Mouse (Mus musculus) limb, embryonic 14.5 days (tissue): ENCODE data around the gene Tmppe. TPM values are rescaled to one million over a fixed set of nuclear protein-coding genes. Genes with fewer than 3 reads are reported as not detected.
"Not testable (repeated sequence)": the region's sequence is repeated elsewhere in the genome, so short reads cannot be mapped to it uniquely, and the experiment has no call there.

Source experiments
- ATAC-seq: fragments of 200-750 bp; cut with Nextera tagmentation; 2 replicates; pipeline ENCODE4 v1.8.0; 2017; ENCODE audit warnings: low read depth, moderate number of reproducible peaks, moderate TSS enrichment; ENCODE audit not compliant: low FRiP score
- DNase-seq: peaks from one replicate; pipeline ENCODE4 v3.0.0-alpha.2; 2015; ENCODE audit warnings: low spot score
- H3K27ac ChIP-seq: fragments of 300-500 bp; sonication (generic); replicated peaks from 2 replicates; pipeline ENCODE4 v1.5.1; 2014; ENCODE audit warnings: low read depth, mild to moderate bottlenecking, low read length, moderate library complexity, mixed read lengths
- H3K27me3 ChIP-seq: fragments of 300-500 bp; sonication (generic); 2 replicates; pipeline ENCODE4 v1.6.1; 2014; ENCODE audit warnings: low read length, mixed read lengths; ENCODE audit not compliant: control insufficient read depth, insufficient read depth
- H3K36me3 ChIP-seq: fragments of 300-500 bp; sonication (generic); 2 replicates; pipeline ENCODE4 v1.6.1; 2014; ENCODE audit warnings: mild to moderate bottlenecking, low read length, moderate library complexity, mixed read lengths; ENCODE audit not compliant: control insufficient read depth, insufficient read depth
- H3K4me1 ChIP-seq: fragments of 300-500 bp; sonication (generic); 2 replicates; pipeline ENCODE4 v1.6.1; 2014; ENCODE audit warnings: antibody characterized with exemption, low read length, mixed read lengths; ENCODE audit not compliant: control insufficient read depth, insufficient read depth
- H3K4me2 ChIP-seq: fragments of 300-500 bp; sonication (generic); replicated peaks from 2 replicates; pipeline ENCODE4 v1.6.1; 2014; ENCODE audit warnings: low read depth, mild to moderate bottlenecking, low read length, moderate library complexity; ENCODE audit not compliant: severe bottlenecking
- H3K4me3 ChIP-seq: fragments of 300-500 bp; sonication (generic); replicated peaks from 2 replicates; pipeline ENCODE4 v1.5.1; 2014; ENCODE audit warnings: low read length
- H3K9ac ChIP-seq: fragments of 300-500 bp; sonication (generic); 2 replicates; pipeline ENCODE4 v1.6.1; 2014; ENCODE audit warnings: mild to moderate bottlenecking, low read depth, low read length, moderate library complexity; ENCODE audit not compliant: severe bottlenecking
- H3K9me3 ChIP-seq: fragments of 300-500 bp; sonication (generic); 2 replicates; pipeline ENCODE4 v1.6.1; 2016; ENCODE audit warnings: low read length; ENCODE audit not compliant: control insufficient read depth
- POLR2A ChIP-seq: fragments of 200-500 bp; IDR thresholded peaks from 2 replicates; pipeline ENCODE4 v1.8.0; 2012; ENCODE audit warnings: inconsistent platforms, mild to moderate bottlenecking, moderate library complexity, borderline replicate concordance; ENCODE audit not compliant: insufficient read depth, insufficient read length; ENCODE audit errors: extremely low read depth
- WGBS: fragments of 180-500 bp; shearing (Covaris S2); extraction: QIAGEN DNeasy Blood & Tissue Kit; methylation state at CpG from one replicate; pipeline ENCODE4 v1.1.7; 2014; 5-methylcytosine and 5-hydroxymethylcytosine counted together
- polyA plus RNA-seq, 2 experiments: library from polyadenylated mRNA; depleted of rRNA in 1 of 2; stranded (reverse) in 1 of 2; unstranded in 1 of 2; fragments of >200 nt; fragmentation: Nextera tagmentation in 1 of 2; extraction: Ambion mirVana in 1 of 2; gene quantifications; 2 replicates each; pipeline versions ENCODE4 v1.2.1 to v1.2.3; 2012 to 2014

The Tmppe gene
- polyA plus RNA-seq, 2 experiments = 3.7 to 4.4 TPM

DNA sequence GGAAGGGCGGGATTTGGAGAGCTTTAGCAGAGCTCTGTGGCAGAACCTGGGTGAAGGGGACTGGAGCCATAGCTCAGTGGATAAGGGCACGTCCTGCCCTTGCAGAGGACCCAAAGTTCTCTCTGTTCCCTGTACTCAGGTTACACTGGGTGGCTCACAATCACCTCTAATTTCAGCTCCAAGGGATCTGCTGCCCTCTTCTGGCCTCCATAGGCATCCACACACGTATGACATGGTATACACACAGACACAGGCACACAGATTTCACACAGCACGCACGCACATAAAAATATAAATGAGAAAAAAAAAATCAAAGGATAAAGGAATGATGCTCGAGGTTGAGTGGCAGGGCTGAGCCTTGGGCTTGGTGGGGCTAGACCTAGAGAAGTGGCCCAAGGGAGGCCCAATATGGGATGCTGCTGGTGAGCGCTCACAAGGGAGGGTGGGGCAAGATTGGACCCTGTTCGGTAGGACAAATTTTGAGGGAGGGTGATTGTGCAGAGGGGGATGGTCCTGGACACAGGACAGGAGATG lies 11.5 kb upstream of the Tmppe start:
- peak; percentile 19 for DNase-seq

GRCm38 (mm10) chr9:114389905-114390748 lies 10.8 kb upstream of the Tmppe start, which contains the start of gene Crtap:
TSS of gene Crtap (minus strand) at chr9:114390675.
- H3K36me3 ChIP-seq = peaks cover 8% of the 10 kb centered on the region; the same call in 1 of the 2 replicates
- DNase-seq (peak; percentile 69), ATAC-seq (peak; percentile 87)
- peaks cover 12% of the 10 kb centered on the region; the same call in 1 of the 2 replicates for H3K4me1 ChIP-seq
- peak within 1 kb of the TSS; percentile 91 for H3K9ac ChIP-seq
- peak; percentile 74; the same call in 1 of the 2 replicates for TF ChIP-seq POLR2A
- peak within 1 kb of the TSS; percentile 92 for H3K27ac ChIP-seq
- H3K9me3 ChIP-seq = no peaks in the 10 kb centered on the region
- WGBS = under 1% methylated on average over 71 of the region's 96 CpGs
- no peaks in the 10 kb centered on the region for H3K27me3 ChIP-seq
- peak within 1 kb of the TSS; percentile 91 for H3K4me3 ChIP-seq
- H3K4me2 ChIP-seq = peak within 1 kb of the TSS; percentile 68

More for the DNA sequence above, 11.5 kb upstream of the Tmppe start:
- Histone ChIP-seq H3K4me3 (peak overlapping the region; percentile 91), H3K27ac (peak overlapping the region; percentile 92; the same call in 1 of the 2 replicates), H3K4me2 (peak overlapping the region; percentile 68), H3K4me1 (peaks cover 12% of the 10 kb centered on the region; the same call in 1 of the 2 replicates), H3K9me3 (no peaks in the 10 kb centered on the region), H3K9ac (peak overlapping the region; percentile 91), H3K27me3 (no peaks in the 10 kb centered on the region), H3K36me3 (peaks cover 15% of the 10 kb centered on the region)
- 73% methylated on average over 8 of the region's 8 CpGs for WGBS
- ATAC-seq = 0 out of 2 replicates have a peak, but pooled peaks have one; percentile 16
- TF ChIP-seq POLR2A = no peak

- ATAC-seq = no peak
- Histone ChIP-seq H3K4me2 (peak overlapping the region; percentile 68), H3K36me3 (peaks cover 5% of the 10 kb centered on the region; the same call in 1 of the 2 replicates), H3K27me3 (no peaks in the 10 kb centered on the region), H3K4me3 (peak overlapping the region; percentile 91), H3K27ac (peak overlapping the region; percentile 92), H3K9ac (peak overlapping the region; percentile 91), H3K9me3 (no peaks in the 10 kb centered on the region), H3K4me1 (peaks cover 12% of the 10 kb centered on the region; the same call in 1 of the 2 replicates)
- TF ChIP-seq POLR2A = no peak
- 2% methylated on average over 10 of the region's 10 CpGs for WGBS
- DNase-seq = no peak
These were observed 10.2 kb upstream of the Tmppe start for GRCm38 (mm10) chr9:114390749-114391075.

GRCm38 (mm10) chr9:114394136-114394535 lies 6.8 kb upstream of the Tmppe start:
- 71% methylated on average over 6 of the region's 6 CpGs for WGBS
- H3K4me3 ChIP-seq, H3K27ac ChIP-seq, H3K4me2 ChIP-seq, H3K36me3 ChIP-seq, ATAC-seq, H3K27me3 ChIP-seq, H3K4me1 ChIP-seq, DNase-seq, H3K9ac ChIP-seq, H3K9me3 ChIP-seq: not testable (repeated sequence)

DNA sequence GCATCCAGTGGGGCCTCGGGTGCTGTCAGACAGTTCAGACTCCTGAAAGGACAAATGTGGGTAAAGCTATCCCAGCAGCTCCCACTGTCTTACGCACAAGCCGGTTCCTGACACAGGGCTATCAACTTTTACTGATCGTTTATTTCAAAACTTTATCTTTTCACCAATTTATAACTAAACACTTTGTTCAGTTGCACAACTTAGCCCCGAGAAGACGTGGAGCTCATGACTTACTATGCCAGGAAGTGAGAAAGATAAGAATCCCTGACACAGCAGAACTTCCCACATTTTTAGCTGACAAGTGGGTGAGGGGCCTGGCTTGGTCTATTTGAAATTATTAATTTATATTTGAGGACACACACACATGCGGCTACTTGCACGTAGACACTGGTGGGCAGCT lies 6.2 kb upstream of the Tmppe start:
- Histone ChIP-seq H3K27me3 (no peaks in the 10 kb centered on the region), H3K4me3 (no peak overlapping the region), H3K4me2 (no peak overlapping the region), H3K9me3 (no peaks in the 10 kb centered on the region), H3K4me1 (0 out of 2 replicates have a peak, but pooled peaks cover 4% of the 10 kb centered on the region), H3K9ac (no peak overlapping the region), H3K27ac (no peak overlapping the region), H3K36me3 (no peaks in the 10 kb centered on the region)
- WGBS = 88% methylated on average over 8 of the region's 8 CpGs
- no peak for ATAC-seq
- TF ChIP-seq POLR2A = no peak
- no peak for DNase-seq
